Mouse (Mus musculus): Measurements from ENCODE around the gene Agmat. TPM values are rescaled to one million over a fixed set of nuclear protein-coding genes. Genes with fewer than 3 reads are reported as not detected.
A peak's percentile ranks its signal among the peaks of the same experiment; 100 is the strongest.

Agmat gene
- polyA plus RNA-seq, 1 experiment from 2014 or later, result 3.5 TPM

- H3K27ac ChIP-seq, result peak overlapping the region; percentile 73
- no peaks in the 10 kb centered on the region for H3K36me3 ChIP-seq
- peaks cover 21% of the 10 kb centered on the region for H3K4me1 ChIP-seq
- no peaks in the 10 kb centered on the region for H3K9me3 ChIP-seq
- no peak for DNase-seq (ENCODE audit: low spot score)
- no peak overlapping the region for H3K4me3 ChIP-seq
- peaks cover 7% of the 10 kb centered on the region; the same call in 1 of the 2 replicates for H3K27me3 ChIP-seq (ENCODE audit: insufficient read depth, poor library complexity, severe bottlenecking)
- WGBS, result 79% methylated on average over 4 of the region's 4 CpGs
These were observed 4.1 kb upstream of the Agmat start for GRCm38 (mm10) chr4:141742381-141742780.

- H3K27me3 ChIP-seq (ENCODE audit: insufficient read depth, poor library complexity, severe bottlenecking), result peaks cover 7% of the 10 kb centered on the region; the same call in 1 of the 2 replicates
- H3K9me3 ChIP-seq, result no peaks in the 10 kb centered on the region
- H3K27ac ChIP-seq, result peak overlapping the region; percentile 82
- peak; percentile 87 for DNase-seq (ENCODE audit: low spot score)
- peaks cover 34% of the 10 kb centered on the region for H3K4me1 ChIP-seq
- peak overlapping the region; percentile 24; the same call in 1 of the 2 replicates for H3K4me3 ChIP-seq
- H3K36me3 ChIP-seq, result no peaks in the 10 kb centered on the region
- 21% methylated on average over 11 of the region's 11 CpGs for WGBS
These were observed 3.1 kb downstream of the Agmat start for GRCm38 (mm10) chr4:141749557-141749956.

- H3K4me1 ChIP-seq, result peaks cover 34% of the 10 kb centered on the region
- no peaks in the 10 kb centered on the region for H3K9me3 ChIP-seq
- H3K36me3 ChIP-seq, result no peaks in the 10 kb centered on the region
- DNase-seq (ENCODE audit: low spot score), result no peak
- peak overlapping the region; percentile 83 for H3K27ac ChIP-seq
- peaks cover 7% of the 10 kb centered on the region; the same call in 1 of the 2 replicates for H3K27me3 ChIP-seq (ENCODE audit: insufficient read depth, poor library complexity, severe bottlenecking)
- H3K4me3 ChIP-seq, result no peak overlapping the region
- WGBS, result 52% methylated on average over 3 of the region's 3 CpGs
These were observed 4.4 kb downstream of the Agmat start for GRCm38 (mm10) chr4:141750826-141751225.

- WGBS, result 22% methylated on average over 4 of the region's 4 CpGs
- H3K4me1 ChIP-seq, result peaks cover 31% of the 10 kb centered on the region
- no peaks in the 10 kb centered on the region for H3K36me3 ChIP-seq
- DNase-seq (ENCODE audit: low spot score), result no peak
- H3K4me3 ChIP-seq, result peak overlapping the region; percentile 9; the same call in 1 of the 2 replicates
- peak overlapping the region; percentile 83 for H3K27ac ChIP-seq
- no peaks in the 10 kb centered on the region for H3K9me3 ChIP-seq
- H3K27me3 ChIP-seq (ENCODE audit: insufficient read depth, poor library complexity, severe bottlenecking), result peaks cover 7% of the 10 kb centered on the region; the same call in 1 of the 2 replicates
These were observed 5.1 kb downstream of the Agmat start for GRCm38 (mm10) chr4:141751419-141752075.

GRCm38 (mm10) chr4:141752076-141752421, 5.6 kb downstream of the Agmat start:
- H3K4me3 ChIP-seq, result peak overlapping the region; percentile 9; the same call in 1 of the 2 replicates
- H3K36me3 ChIP-seq, result no peaks in the 10 kb centered on the region
- 5% methylated on average over 4 of the region's 4 CpGs for WGBS
- H3K27me3 ChIP-seq (ENCODE audit: insufficient read depth, poor library complexity, severe bottlenecking), result peaks cover 2% of the 10 kb centered on the region; the same call in 1 of the 2 replicates
- no peaks in the 10 kb centered on the region for H3K9me3 ChIP-seq
- H3K4me1 ChIP-seq, result peaks cover 26% of the 10 kb centered on the region
- peak overlapping the region; percentile 83 for H3K27ac ChIP-seq
- peak; percentile 91 for DNase-seq (ENCODE audit: low spot score)

- Histone ChIP-seq H3K27me3 (ENCODE audit: insufficient read depth, poor library complexity, severe bottlenecking) (no peaks in the 10 kb centered on the region), H3K4me3 (no peak overlapping the region), H3K9me3 (no peaks in the 10 kb centered on the region), H3K27ac (no peak overlapping the region), H3K36me3 (peaks cover 6% of the 10 kb centered on the region; the same call in 1 of the 2 replicates), H3K4me1 (peaks cover 30% of the 10 kb centered on the region)
- 91% methylated on average over 19 of the region's 19 CpGs for WGBS
- DNase-seq (ENCODE audit: low spot score), result no peak
These were observed 9.0 kb downstream of the Agmat start for GRCm38 (mm10) chr4:141755375-141755930.

GRCm38 (mm10) chr4:141757124-141757523, 10.7 kb downstream of the Agmat start:
- H3K27me3 ChIP-seq (ENCODE audit: insufficient read depth, poor library complexity, severe bottlenecking), result no peaks in the 10 kb centered on the region
- H3K27ac ChIP-seq, result no peak overlapping the region
- WGBS, result 84% methylated on average over 3 of the region's 3 CpGs
- no peak overlapping the region for H3K4me3 ChIP-seq
- H3K9me3 ChIP-seq, result no peaks in the 10 kb centered on the region
- peaks cover 20% of the 10 kb centered on the region for H3K36me3 ChIP-seq
- peaks cover 16% of the 10 kb centered on the region for H3K4me1 ChIP-seq
- DNase-seq (ENCODE audit: low spot score), result no peak

- H3K9me3 ChIP-seq, result no peaks in the 10 kb centered on the region
- peaks cover 13% of the 10 kb centered on the region; the same call in 1 of the 2 replicates for H3K4me1 ChIP-seq
- H3K4me3 ChIP-seq, result no peak overlapping the region
- WGBS, result 44% methylated on average over 6 of the region's 6 CpGs
- H3K27ac ChIP-seq, result no peak overlapping the region
- DNase-seq (ENCODE audit: low spot score), result no peak
- H3K27me3 ChIP-seq (ENCODE audit: insufficient read depth, poor library complexity, severe bottlenecking), result no peaks in the 10 kb centered on the region
- H3K36me3 ChIP-seq, result peaks cover 38% of the 10 kb centered on the region
These were observed 12.5 kb downstream of the Agmat start for GRCm38 (mm10) chr4:141758874-141759542.

- H3K4me1 ChIP-seq, result peaks cover 13% of the 10 kb centered on the region; the same call in 1 of the 2 replicates
- H3K27me3 ChIP-seq (ENCODE audit: insufficient read depth, poor library complexity, severe bottlenecking), result no peaks in the 10 kb centered on the region
- H3K27ac ChIP-seq, result no peak overlapping the region
- WGBS, result 82% methylated on average over 4 of the region's 4 CpGs
- no peaks in the 10 kb centered on the region for H3K9me3 ChIP-seq
- no peak overlapping the region for H3K4me3 ChIP-seq
- H3K36me3 ChIP-seq, result peaks cover 54% of the 10 kb centered on the region
- no peak for DNase-seq (ENCODE audit: low spot score)
These were observed 14.5 kb downstream of the Agmat start for GRCm38 (mm10) chr4:141760942-141761341.

GRCm38 (mm10) chr4:141762102-141762598, 15.7 kb downstream of the Agmat start:
- WGBS, result 91% methylated on average over 13 of the region's 13 CpGs
- peaks cover 66% of the 10 kb centered on the region for H3K36me3 ChIP-seq
- H3K4me3 ChIP-seq, result no peak overlapping the region

GRCm38 (mm10) chr4:141763476-141763875, 17.0 kb downstream of the Agmat start:
- peaks cover 31% of the 10 kb centered on the region for H3K4me1 ChIP-seq
- no peaks in the 10 kb centered on the region for H3K27me3 ChIP-seq (ENCODE audit: insufficient read depth, poor library complexity, severe bottlenecking)
- no peaks in the 10 kb centered on the region for H3K9me3 ChIP-seq
- H3K36me3 ChIP-seq, result peaks cover 74% of the 10 kb centered on the region
- 92% methylated on average over 12 of the region's 12 CpGs for WGBS
- DNase-seq (ENCODE audit: low spot score), result no peak
- H3K27ac ChIP-seq, result no peak overlapping the region
- H3K4me3 ChIP-seq, result no peak overlapping the region

More at GRCm38 (mm10) chr4:141762102-141762598, 15.7 kb downstream of the Agmat start:
- H3K27ac ChIP-seq, result no peak overlapping the region
- no peaks in the 10 kb centered on the region for H3K27me3 ChIP-seq (ENCODE audit: insufficient read depth, poor library complexity, severe bottlenecking)
- H3K9me3 ChIP-seq, result no peaks in the 10 kb centered on the region
- peaks cover 22% of the 10 kb centered on the region for H3K4me1 ChIP-seq
- no peak for DNase-seq (ENCODE audit: low spot score)

- no peak overlapping the region for H3K27ac ChIP-seq
- H3K36me3 ChIP-seq, result peaks cover 87% of the 10 kb centered on the region
- no peak for DNase-seq (ENCODE audit: low spot score)
- peaks cover 24% of the 10 kb centered on the region for H3K4me1 ChIP-seq
- H3K27me3 ChIP-seq (ENCODE audit: insufficient read depth, poor library complexity, severe bottlenecking), result no peaks in the 10 kb centered on the region
- WGBS, result 95% methylated on average over 3 of the region's 3 CpGs
- no peaks in the 10 kb centered on the region for H3K9me3 ChIP-seq
- H3K4me3 ChIP-seq, result no peak overlapping the region
These were observed 18.5 kb downstream of the Agmat start for GRCm38 (mm10) chr4:141765008-141765407.

- no peaks in the 10 kb centered on the region for H3K9me3 ChIP-seq
- H3K4me3 ChIP-seq, result no peak overlapping the region
- no peak for DNase-seq (ENCODE audit: low spot score)
- 84% methylated on average over 8 of the region's 8 CpGs for WGBS
- peaks cover 91% of the 10 kb centered on the region for H3K36me3 ChIP-seq
- H3K27me3 ChIP-seq (ENCODE audit: insufficient read depth, poor library complexity, severe bottlenecking), result no peaks in the 10 kb centered on the region
- peaks cover 24% of the 10 kb centered on the region for H3K4me1 ChIP-seq
- peak overlapping the region; percentile 72; the same call in 1 of the 2 replicates for H3K27ac ChIP-seq
These were observed 19.8 kb downstream of the Agmat start for GRCm38 (mm10) chr4:141766316-141766667.
